Mouse (Mus musculus): ENCODE measurements around the gene Serinc4.

- TF ChIP-seq POLR2A (IDR thresholded peaks at IDR 0.05; ENCODE audit: extremely low read depth, insufficient read depth, low read length) = no peak
- TF ChIP-seq CTCF (IDR thresholded peaks at IDR 0.05; ENCODE audit: low read depth, low read length) = no peak
These were observed 6.5 kb downstream of the Serinc4 start for GRCm38 (mm10) chr2:121450093-121450492.
